Mouse (Mus musculus) neural tube, embryonic 11.5 days (tissue): ENCODE results near the gene Adgre4. TPM values are rescaled to one million over a fixed set of nuclear protein-coding genes. Genes with fewer than 3 reads are reported as not detected.
"Not testable (repeated sequence)": the region's sequence is repeated elsewhere in the genome, so short reads cannot be mapped to it uniquely, and the experiment has no call there.

ENCODE experiments used
- ATAC-seq: fragments of 200-750 bp; cut with Nextera tagmentation; 2 replicates; pipeline ENCODE4 v1.8.0; 2017; ENCODE audit warnings: moderate number of reproducible peaks, mild to moderate bottlenecking, moderate TSS enrichment, moderate library complexity; ENCODE audit not compliant: insufficient read depth, low FRiP score, low TSS enrichment
- DNase-seq: peaks from one replicate; pipeline ENCODE4 v3.0.0-alpha.2; 2015; ENCODE audit warnings: low spot score
- H3K27ac ChIP-seq: fragments of 300-500 bp; sonication (generic); 2 replicates; pipeline ENCODE4 v1.5.1; 2014; ENCODE audit warnings: low read depth, mild to moderate bottlenecking, low read length
- H3K27me3 ChIP-seq: fragments of 300-500 bp; sonication (generic); 2 replicates; pipeline ENCODE4 v1.6.1; 2014; ENCODE audit warnings: mild to moderate bottlenecking, low read length, mixed read lengths; ENCODE audit not compliant: control insufficient read depth, insufficient read depth
- H3K36me3 ChIP-seq: fragments of 300-500 bp; sonication (generic); 2 replicates; pipeline ENCODE4 v1.6.1; 2014; ENCODE audit warnings: mild to moderate bottlenecking, low read length, moderate library complexity, mixed read lengths; ENCODE audit not compliant: control insufficient read depth, insufficient read depth
- H3K4me1 ChIP-seq: fragments of 300-500 bp; sonication (generic); 2 replicates; pipeline ENCODE4 v1.6.1; 2014; ENCODE audit warnings: low read length, mixed read lengths; ENCODE audit not compliant: control insufficient read depth, insufficient read depth
- H3K4me2 ChIP-seq: fragments of 300-500 bp; sonication (generic); 2 replicates; pipeline ENCODE4 v1.6.1; 2014; ENCODE audit warnings: low read depth, mild to moderate bottlenecking, moderate library complexity
- H3K4me3 ChIP-seq: fragments of 300-500 bp; sonication (generic); 2 replicates; pipeline ENCODE4 v1.5.1; 2014; ENCODE audit warnings: low read depth, low read length
- H3K9ac ChIP-seq: fragments of 300-500 bp; sonication (generic); 2 replicates; pipeline ENCODE4 v1.6.1; 2014; ENCODE audit warnings: mild to moderate bottlenecking, low read length
- H3K9me3 ChIP-seq: fragments of 300-500 bp; sonication (generic); 2 replicates; pipeline ENCODE4 v1.6.1; 2016; ENCODE audit warnings: low read length; ENCODE audit not compliant: control insufficient read depth
- WGBS: fragments of 180-500 bp; shearing (Covaris S2); extraction: QIAGEN DNeasy Blood & Tissue Kit; methylation state at CpG from one replicate; pipeline ENCODE4 v1.1.7; 2014; 5-methylcytosine and 5-hydroxymethylcytosine counted together
- polyA plus RNA-seq: library from polyadenylated mRNA; unstranded; fragments of >200 nt; fragmentation: Nextera tagmentation; extraction: Ambion mirVana; gene quantifications from 2 replicates; pipeline ENCODE4 v1.2.1, GENCODE M21; 2014

Adgre4 gene
- polyA plus RNA-seq, 1 experiment from 2014 or later = 0.29 TPM

DNA sequence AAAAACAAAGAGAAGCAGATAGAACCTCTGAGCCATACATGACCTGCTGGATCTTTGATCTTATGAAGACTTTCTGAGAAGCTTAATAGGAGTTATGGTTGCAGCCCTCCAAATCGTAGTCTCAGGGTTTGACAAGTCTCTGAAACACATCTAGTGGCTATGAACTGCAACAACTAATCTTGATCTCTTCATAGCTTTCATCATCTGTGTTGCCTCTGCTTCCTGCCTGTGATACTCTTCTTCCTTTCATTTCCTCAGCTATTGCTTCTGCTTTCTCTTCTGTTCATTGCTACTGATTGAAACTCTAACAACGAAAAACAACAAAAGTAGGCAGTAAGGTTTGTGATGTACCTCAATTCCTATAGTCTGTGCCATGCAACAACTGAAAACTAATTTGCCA, 1.4 kb downstream of the Adgre4 start:
- DNase-seq (no peak), ATAC-seq (no peak)
- no peaks in the 10 kb centered on the region for H3K27me3 ChIP-seq
- 79% methylated on average over 2 of the region's 2 CpGs for WGBS
- no peaks in the 10 kb centered on the region for H3K9me3 ChIP-seq
- no peak overlapping the region for H3K4me3 ChIP-seq
- H3K36me3 ChIP-seq = no peaks in the 10 kb centered on the region
- no peak overlapping the region for H3K4me2 ChIP-seq
- no peak overlapping the region for H3K9ac ChIP-seq
- H3K27ac ChIP-seq = no peak overlapping the region
- H3K4me1 ChIP-seq = no peaks in the 10 kb centered on the region

DNA sequence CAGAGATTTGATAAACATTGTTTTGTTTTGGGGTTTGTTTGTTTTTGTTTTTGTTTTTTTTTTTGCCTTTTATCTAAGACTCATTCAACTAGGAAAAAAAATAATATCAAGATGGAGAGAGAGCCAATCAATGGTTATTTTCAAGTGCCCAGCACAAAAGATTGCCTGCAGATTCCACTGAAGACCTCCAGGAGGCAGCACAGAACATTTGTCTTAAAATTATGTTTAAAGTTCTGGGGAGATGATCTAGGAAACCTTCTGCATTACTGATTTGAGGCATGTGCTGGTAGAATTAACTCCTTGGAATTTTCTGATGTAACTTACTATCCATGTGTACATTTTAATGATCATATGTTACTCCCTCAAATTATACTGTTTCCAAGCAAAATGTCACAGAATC, 63.9 kb downstream of the Adgre4 start:
- H3K4me2 ChIP-seq = no peak overlapping the region

DNA sequence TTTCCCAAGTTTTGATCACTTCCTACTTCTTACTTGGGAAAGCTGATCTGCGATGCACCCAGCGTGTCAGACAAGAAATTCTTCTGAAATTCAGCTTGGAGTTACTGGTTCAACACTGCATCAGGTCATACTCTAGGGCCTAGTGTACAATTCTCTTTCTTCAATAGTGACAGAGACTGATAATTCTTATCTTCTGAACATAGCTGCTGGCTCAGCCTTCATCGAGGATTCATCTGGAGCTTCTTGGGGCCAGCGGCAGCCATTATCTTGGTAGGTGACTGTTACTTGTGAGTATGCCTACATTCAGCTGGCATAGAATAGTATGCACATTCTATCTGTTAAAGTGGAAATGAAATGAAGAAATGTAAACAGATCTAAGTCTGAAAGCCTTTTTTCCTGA, 67.1 kb downstream of the Adgre4 start:
- Histone ChIP-seq H3K9ac (no peak overlapping the region), H3K9me3 (no peaks in the 10 kb centered on the region), H3K36me3 (no peaks in the 10 kb centered on the region), H3K4me1 (no peaks in the 10 kb centered on the region), H3K4me3 (no peak overlapping the region), H3K27me3 (no peaks in the 10 kb centered on the region), H3K4me2 (no peak overlapping the region), H3K27ac (no peak overlapping the region)
- WGBS = 91% methylated on average over 4 of the region's 4 CpGs
- ATAC-seq = no peak
- no peak for DNase-seq

More for the DNA sequence above, 63.9 kb downstream of the Adgre4 start:
- no peak for ATAC-seq
- H3K27me3 ChIP-seq = no peaks in the 10 kb centered on the region
- no peak overlapping the region for H3K4me3 ChIP-seq
- no peaks in the 10 kb centered on the region for H3K4me1 ChIP-seq
- H3K9me3 ChIP-seq = no peaks in the 10 kb centered on the region
- no peak overlapping the region for H3K9ac ChIP-seq
- H3K36me3 ChIP-seq = no peaks in the 10 kb centered on the region
- DNase-seq = no peak
- no peak overlapping the region for H3K27ac ChIP-seq

DNA sequence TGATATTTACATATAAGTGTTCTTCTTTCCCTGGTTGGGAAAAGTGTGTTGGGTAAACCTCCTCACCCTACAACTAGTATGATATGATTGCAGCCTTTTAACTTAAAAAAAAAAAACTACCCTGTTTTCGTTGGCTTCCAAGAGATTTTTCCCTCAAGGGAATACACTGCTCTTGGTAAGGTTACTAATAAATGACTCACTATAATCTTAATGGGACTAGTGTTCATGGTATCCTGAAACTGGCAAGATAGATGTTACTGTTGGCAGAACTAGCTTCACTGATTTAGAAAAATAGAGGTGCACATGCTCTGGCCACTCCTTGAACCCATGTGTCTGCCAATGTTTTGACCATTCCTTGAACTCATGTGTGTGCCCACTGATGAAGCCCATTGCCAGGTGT, 71.8 kb downstream of the Adgre4 start:
- Histone ChIP-seq H3K36me3 (no peaks in the 10 kb centered on the region), H3K27me3 (no peaks in the 10 kb centered on the region), H3K27ac (no peak overlapping the region), H3K4me3 (no peak overlapping the region), H3K9ac (no peak overlapping the region), H3K9me3 (no peaks in the 10 kb centered on the region), H3K4me2 (no peak overlapping the region), H3K4me1 (no peaks in the 10 kb centered on the region)
- DNase-seq (no peak), ATAC-seq (no peak)
- 83% methylated on average over 1 of the region's 1 CpGs for WGBS

DNA sequence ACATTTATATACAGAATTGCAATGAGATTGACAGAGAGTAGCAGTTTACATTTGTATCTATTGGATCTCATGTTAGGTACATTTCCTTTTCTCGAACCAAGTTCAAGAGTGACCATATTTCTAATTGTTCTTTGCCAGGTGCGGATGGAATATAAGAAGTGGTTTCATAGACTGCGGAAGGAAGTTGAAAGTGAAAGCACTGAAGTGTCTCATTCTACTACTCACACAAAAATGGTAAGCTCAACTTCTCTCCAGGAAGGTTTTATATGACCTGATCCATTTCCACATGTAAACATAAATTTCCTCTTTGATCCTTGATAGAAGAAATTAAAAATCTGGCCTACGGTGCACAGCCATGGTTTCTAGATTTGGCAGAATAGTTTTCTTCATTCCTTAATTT, 93.3 kb downstream of the Adgre4 start:
- no peak overlapping the region for H3K9ac ChIP-seq
- no peak for DNase-seq
- H3K36me3 ChIP-seq = no peaks in the 10 kb centered on the region
- 90% methylated on average over 4 of the region's 4 CpGs for WGBS
- no peak for ATAC-seq
- no peaks in the 10 kb centered on the region for H3K9me3 ChIP-seq
- H3K4me3 ChIP-seq = no peak overlapping the region
- H3K27me3 ChIP-seq = no peaks in the 10 kb centered on the region
- no peak overlapping the region for H3K27ac ChIP-seq
- no peaks in the 10 kb centered on the region for H3K4me1 ChIP-seq
- H3K4me2 ChIP-seq = no peak overlapping the region

DNA sequence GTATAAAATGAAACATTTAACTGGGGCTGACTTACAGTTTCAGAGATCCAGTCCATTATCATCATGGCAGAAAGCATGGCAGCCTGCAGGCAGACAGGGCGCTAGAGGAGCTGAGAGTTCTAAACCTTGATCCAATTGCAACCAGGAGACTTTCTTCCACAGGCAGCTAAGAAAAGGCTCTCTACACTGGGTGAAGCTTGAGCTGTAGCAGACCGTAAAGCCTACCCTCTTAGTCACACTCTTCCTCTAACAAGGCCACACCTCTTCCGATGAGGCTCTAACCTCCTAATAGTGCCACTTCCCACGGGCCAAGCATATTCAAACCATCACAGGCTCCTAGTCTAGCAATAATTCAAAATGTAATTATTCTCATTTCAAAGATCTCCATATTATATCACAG, 127.4 kb downstream of the Adgre4 start:
- Histone ChIP-seq H3K27ac (no peak overlapping the region), H3K4me3 (no peak overlapping the region), H3K36me3 (no peaks in the 10 kb centered on the region), H3K4me1 (0 out of 2 replicates have a peak, but pooled peaks cover 4% of the 10 kb centered on the region), H3K9me3 (no peaks in the 10 kb centered on the region), H3K4me2 (no peak overlapping the region), H3K9ac (no peak overlapping the region), H3K27me3 (no peaks in the 10 kb centered on the region)
- no peak for ATAC-seq
- WGBS = 92% methylated on average over 4 of the region's 4 CpGs
- DNase-seq = no peak

DNA sequence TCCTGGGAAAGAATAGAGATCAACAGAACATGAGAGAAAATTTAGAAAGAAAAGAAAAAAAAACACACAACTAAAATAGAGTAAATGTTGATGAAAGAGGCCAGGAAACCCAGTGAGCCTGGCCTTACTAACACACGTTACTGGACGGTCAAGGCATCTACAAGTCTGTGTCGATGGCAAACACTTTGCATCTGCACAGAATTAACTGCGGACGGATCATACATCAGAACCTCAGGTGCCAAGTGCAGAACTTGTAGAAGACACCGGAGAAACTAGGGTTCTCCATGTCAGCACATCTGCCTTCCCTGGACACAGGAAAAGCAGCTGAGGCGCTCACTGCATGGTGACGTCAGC, 128.5 kb downstream of the Adgre4 start:
- Histone ChIP-seq H3K4me2 (peak overlapping the region; percentile 48), H3K4me3 (peak overlapping the region; percentile 40), H3K27ac (0 out of 2 replicates have a peak overlapping the region, but pooled peaks have one; percentile 8), H3K9ac (peak overlapping the region; percentile 42; the same call in 1 of the 2 replicates)
- peak; percentile 26 for DNase-seq
- WGBS = 2% methylated on average over 6 of the region's 8 CpGs
- H3K27me3 ChIP-seq, H3K9me3 ChIP-seq, ATAC-seq, H3K4me1 ChIP-seq, H3K36me3 ChIP-seq: not testable (repeated sequence)

DNA sequence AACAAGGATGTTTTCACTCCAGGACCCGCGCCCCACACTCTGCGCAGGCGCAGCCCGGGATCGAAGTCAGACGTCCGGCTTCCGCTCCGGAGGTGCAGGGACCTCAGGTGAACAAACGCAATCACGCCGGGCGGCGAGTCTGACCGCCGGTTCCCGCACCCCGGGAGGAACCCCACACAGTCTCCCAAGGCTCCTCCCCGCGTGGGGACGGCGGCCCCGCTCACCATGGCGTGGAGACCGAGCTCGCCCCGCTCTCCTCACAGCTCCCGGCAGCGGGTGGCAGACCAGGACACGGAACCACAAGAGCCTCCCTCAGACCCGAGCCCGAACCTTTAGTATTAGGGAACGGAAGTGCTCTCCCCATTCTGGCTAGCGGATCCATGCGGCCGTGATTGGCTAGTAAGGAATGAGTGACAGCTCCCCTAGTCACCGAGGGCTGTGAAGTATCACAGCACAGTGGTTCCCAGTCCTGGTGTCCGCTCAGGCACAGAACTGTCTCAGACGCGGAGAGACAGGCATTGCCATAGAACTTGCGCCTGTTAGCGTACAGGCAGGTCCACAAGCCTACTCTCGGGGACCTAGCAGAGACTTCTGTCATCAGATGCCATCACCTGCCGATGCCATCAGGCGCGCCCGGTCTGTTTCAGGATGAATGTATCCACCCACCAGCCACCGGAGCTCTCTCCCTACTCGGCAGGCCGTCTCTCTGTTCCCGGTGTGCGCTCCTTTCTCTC, 129.0 kb downstream of the Adgre4 start, which contains the start of gene Zfp119a:
Gene Zfp119a, minus strand, starts transcription at position 295 of the 734 bp plus-strand sequence.
- 0% methylated on average over 38 of the region's 53 CpGs for WGBS
- peak; percentile 99 for ATAC-seq

DNA sequence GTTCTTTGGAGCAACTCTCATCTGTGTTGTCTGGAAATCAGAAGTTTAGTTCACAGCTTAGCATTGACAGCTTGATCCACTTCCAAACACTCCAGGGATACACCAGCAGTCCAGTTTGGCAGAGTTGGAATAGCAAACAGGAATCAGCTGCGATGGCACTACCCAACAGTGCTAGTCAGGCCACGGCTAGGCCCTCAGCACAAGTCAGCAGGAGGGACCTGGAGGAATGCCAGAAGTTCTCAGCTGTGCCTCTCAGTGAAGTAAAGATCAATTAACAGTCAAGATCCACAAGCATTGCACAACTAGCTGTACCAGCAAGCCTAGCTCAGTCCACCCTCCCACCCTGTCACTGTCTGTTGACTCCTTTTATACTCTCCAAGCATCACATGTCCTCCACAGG, 133.8 kb downstream of the Adgre4 start:
- no peak overlapping the region for H3K27ac ChIP-seq
- H3K4me3 ChIP-seq = no peak overlapping the region
- H3K27me3 ChIP-seq = no peaks in the 10 kb centered on the region
- no peaks in the 10 kb centered on the region for H3K9me3 ChIP-seq
- H3K9ac ChIP-seq = no peak overlapping the region
- H3K4me2 ChIP-seq = no peak overlapping the region
- DNase-seq (no peak), ATAC-seq (no peak)
- no peaks in the 10 kb centered on the region for H3K36me3 ChIP-seq
- no peaks in the 10 kb centered on the region for H3K4me1 ChIP-seq
- WGBS = 68% methylated on average over 2 of the region's 2 CpGs

More for the DNA sequence above, 129.0 kb downstream of the Adgre4 start, which contains the start of gene Zfp119a:
- H3K4me3 ChIP-seq = peak within 1 kb of the TSS; percentile 40
- not testable (repeated sequence) for H3K27me3 ChIP-seq, H3K4me1 ChIP-seq, H3K9me3 ChIP-seq, H3K36me3 ChIP-seq
- DNase-seq = peak; percentile 81
- H3K4me2 ChIP-seq = peak within 1 kb of the TSS; percentile 48
- peak within 1 kb of the TSS; percentile 49 for H3K27ac ChIP-seq
- peak within 1 kb of the TSS; percentile 63 for H3K9ac ChIP-seq
